Mouse (Mus musculus) embryonic fibroblast, embryonic 13.5 days (primary cell): ENCODE data around the gene Oaz2.

Experiments
- CTCF ChIP-seq: IDR thresholded peaks from 2 replicates; pipeline ENCODE4 v1.5.1; 2011; ENCODE audit warnings: mild to moderate bottlenecking, control low read depth, low read length, moderate library complexity, borderline replicate concordance; ENCODE audit not compliant: insufficient read depth
- POLR2A ChIP-seq: IDR thresholded peaks from 2 replicates; pipeline ENCODE4 v1.6.1; 2011; ENCODE audit warnings: low read depth, mild to moderate bottlenecking, control low read depth, low read length, moderate library complexity

GRCm38 (mm10) chr9:65653741-65654140 lies 14.1 kb upstream of the Oaz2 start:
- TF ChIP-seq CTCF (no peak), POLR2A (no peak)
